Mouse (Mus musculus): ENCODE measurements around the gene Foxn3. TPM values are rescaled to one million over a fixed set of nuclear protein-coding genes. Genes with fewer than 3 reads are reported as not detected.
A peak's percentile ranks its signal among the peaks of the same experiment; 100 is the strongest.

Foxn3 gene
- polyA plus RNA-seq, 1 experiment from 2014 or later: 41.9 TPM

- no peak overlapping the region for H3K27ac ChIP-seq (ENCODE audit: low read depth, low read length)
- TF ChIP-seq CTCF (IDR thresholded peaks at IDR 0.05; ENCODE audit: low read depth): no peak
- no peak for ATAC-seq
- H3K9me3 ChIP-seq (ENCODE audit: control insufficient read depth): no peaks in the 10 kb centered on the region
- H3K4me3 ChIP-seq (ENCODE audit: low read depth, low read length): no peak overlapping the region
- no peak overlapping the region for H3K9ac ChIP-seq (ENCODE audit: low read depth, low read length)
- no peaks in the 10 kb centered on the region for H3K36me3 ChIP-seq (ENCODE audit: control insufficient read depth, insufficient read depth)
- H3K4me1 ChIP-seq (replicated peaks; ENCODE audit: control insufficient read depth, insufficient read depth, low read length): peaks cover 9% of the 10 kb centered on the region
- no peaks in the 10 kb centered on the region for H3K27me3 ChIP-seq (replicated peaks; ENCODE audit: control insufficient read depth, insufficient read depth, low read length)
- no peak overlapping the region for H3K4me2 ChIP-seq (replicated peaks; ENCODE audit: low read depth)
- WGBS: 74% methylated on average over 8 of the region's 8 CpGs
Measured at GRCm38 (mm10) chr12:99356660-99357059, 206.7 kb downstream of the Foxn3 start.

GRCm38 (mm10) chr12:99353692-99354091 is 209.7 kb downstream of the Foxn3 start:
- ATAC-seq: no peak
- H3K4me2 ChIP-seq (replicated peaks; ENCODE audit: low read depth): no peak overlapping the region
- H3K27me3 ChIP-seq (replicated peaks; ENCODE audit: control insufficient read depth, insufficient read depth, low read length): no peaks in the 10 kb centered on the region
- TF ChIP-seq CTCF (IDR thresholded peaks at IDR 0.05; ENCODE audit: low read depth): no peak
- no peaks in the 10 kb centered on the region for H3K36me3 ChIP-seq (ENCODE audit: control insufficient read depth, insufficient read depth)
- no peak overlapping the region for H3K4me3 ChIP-seq (ENCODE audit: low read depth, low read length)
- no peak overlapping the region for H3K9ac ChIP-seq (ENCODE audit: low read depth, low read length)
- peaks cover 21% of the 10 kb centered on the region for H3K4me1 ChIP-seq (replicated peaks; ENCODE audit: control insufficient read depth, insufficient read depth, low read length)
- H3K27ac ChIP-seq (ENCODE audit: low read depth, low read length): no peak overlapping the region
- WGBS: 86% methylated on average over 11 of the region's 11 CpGs
- no peaks in the 10 kb centered on the region for H3K9me3 ChIP-seq (ENCODE audit: control insufficient read depth)

GRCm38 (mm10) chr12:99352583-99352982 is 210.8 kb downstream of the Foxn3 start:
- Histone ChIP-seq H3K9me3 (ENCODE audit: control insufficient read depth) (no peaks in the 10 kb centered on the region), H3K27me3 (replicated peaks; ENCODE audit: control insufficient read depth, insufficient read depth, low read length) (no peaks in the 10 kb centered on the region), H3K36me3 (ENCODE audit: control insufficient read depth, insufficient read depth) (no peaks in the 10 kb centered on the region), H3K4me1 (replicated peaks; ENCODE audit: control insufficient read depth, insufficient read depth, low read length) (peaks cover 23% of the 10 kb centered on the region), H3K9ac (ENCODE audit: low read depth, low read length) (no peak overlapping the region), H3K4me2 (replicated peaks; ENCODE audit: low read depth) (peak overlapping the region; percentile 18), H3K4me3 (ENCODE audit: low read depth, low read length) (no peak overlapping the region), H3K27ac (ENCODE audit: low read depth, low read length) (peak overlapping the region; percentile 50; the same call in 1 of the 2 replicates)
- no peak for ATAC-seq
- WGBS: 59% methylated on average over 6 of the region's 6 CpGs
- no peak for TF ChIP-seq CTCF (IDR thresholded peaks at IDR 0.05; ENCODE audit: low read depth)

- 28% methylated on average over 7 of the region's 7 CpGs for WGBS
- H3K4me2 ChIP-seq (replicated peaks; ENCODE audit: low read depth): peak overlapping the region; percentile 18
- no peak overlapping the region for H3K4me3 ChIP-seq (ENCODE audit: low read depth, low read length)
- no peaks in the 10 kb centered on the region for H3K27me3 ChIP-seq (replicated peaks; ENCODE audit: control insufficient read depth, insufficient read depth, low read length)
- H3K36me3 ChIP-seq (ENCODE audit: control insufficient read depth, insufficient read depth): no peaks in the 10 kb centered on the region
- peaks cover 25% of the 10 kb centered on the region for H3K4me1 ChIP-seq (replicated peaks; ENCODE audit: control insufficient read depth, insufficient read depth, low read length)
- peak; percentile 57 for ATAC-seq
- no peak overlapping the region for H3K9ac ChIP-seq (ENCODE audit: low read depth, low read length)
- TF ChIP-seq CTCF (IDR thresholded peaks at IDR 0.05; ENCODE audit: low read depth): no peak
- H3K27ac ChIP-seq (ENCODE audit: low read depth, low read length): peak overlapping the region; percentile 50
- no peaks in the 10 kb centered on the region for H3K9me3 ChIP-seq (ENCODE audit: control insufficient read depth)
Measured at GRCm38 (mm10) chr12:99352136-99352535, 211.2 kb downstream of the Foxn3 start.

DNA sequence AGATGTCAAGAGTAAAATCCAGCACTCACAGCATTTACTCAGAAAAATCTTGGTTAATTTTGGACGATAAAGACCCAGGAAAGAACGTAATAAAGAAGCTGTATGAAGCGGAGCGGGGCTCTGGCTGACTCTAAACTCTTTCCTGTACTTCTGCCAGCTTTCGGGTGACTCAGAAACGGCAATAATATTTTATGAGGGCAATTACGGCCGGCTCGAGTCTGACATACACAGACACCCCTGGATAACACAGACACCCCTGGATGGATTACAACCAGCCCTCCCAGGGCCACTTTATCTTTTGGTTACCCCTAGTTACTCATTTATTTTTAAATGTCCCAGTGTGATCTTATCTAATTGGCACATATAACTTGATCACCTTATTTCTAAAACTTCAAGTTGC is 211.7 kb downstream of the Foxn3 start:
- WGBS: 12% methylated on average over 9 of the region's 9 CpGs
- Histone ChIP-seq H3K27ac (ENCODE audit: low read depth, low read length) (peak overlapping the region; percentile 50), H3K9me3 (ENCODE audit: control insufficient read depth) (no peaks in the 10 kb centered on the region), H3K36me3 (ENCODE audit: control insufficient read depth, insufficient read depth) (no peaks in the 10 kb centered on the region), H3K4me1 (replicated peaks; ENCODE audit: control insufficient read depth, insufficient read depth, low read length) (peaks cover 29% of the 10 kb centered on the region), H3K9ac (ENCODE audit: low read depth, low read length) (no peak overlapping the region), H3K4me2 (replicated peaks; ENCODE audit: low read depth) (peak overlapping the region; percentile 18), H3K27me3 (replicated peaks; ENCODE audit: control insufficient read depth, insufficient read depth, low read length) (no peaks in the 10 kb centered on the region), H3K4me3 (ENCODE audit: low read depth, low read length) (no peak overlapping the region)
- no peak for TF ChIP-seq CTCF (IDR thresholded peaks at IDR 0.05; ENCODE audit: low read depth)
- peak; percentile 72 for ATAC-seq

DNA sequence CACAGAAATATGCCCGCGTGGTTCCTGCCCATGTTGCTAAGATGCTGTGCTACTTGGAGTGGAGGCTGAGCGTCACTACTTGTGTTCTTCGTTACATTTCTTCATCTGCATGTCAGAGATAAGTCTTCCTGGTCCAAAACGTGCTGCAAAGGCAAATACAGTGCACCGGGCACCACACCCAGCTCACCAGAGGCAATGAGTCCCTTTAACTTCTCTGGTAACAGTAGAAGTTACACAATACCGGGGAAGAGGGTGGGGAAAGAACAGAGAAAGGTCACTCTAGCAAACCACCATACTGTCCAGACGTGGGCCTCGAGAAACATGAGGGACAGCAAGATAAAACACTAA is 213.8 kb downstream of the Foxn3 start:
- Histone ChIP-seq H3K27ac (ENCODE audit: low read depth, low read length) (peak overlapping the region; percentile 77), H3K4me1 (replicated peaks; ENCODE audit: control insufficient read depth, insufficient read depth, low read length) (peaks cover 34% of the 10 kb centered on the region), H3K4me2 (replicated peaks; ENCODE audit: low read depth) (no peak overlapping the region), H3K27me3 (replicated peaks; ENCODE audit: control insufficient read depth, insufficient read depth, low read length) (no peaks in the 10 kb centered on the region), H3K9me3 (ENCODE audit: control insufficient read depth) (no peaks in the 10 kb centered on the region), H3K4me3 (ENCODE audit: low read depth, low read length) (no peak overlapping the region), H3K36me3 (ENCODE audit: control insufficient read depth, insufficient read depth) (no peaks in the 10 kb centered on the region), H3K9ac (ENCODE audit: low read depth, low read length) (no peak overlapping the region)
- WGBS: 42% methylated on average over 9 of the region's 9 CpGs
- peak; percentile 17 for ATAC-seq
- no peak for TF ChIP-seq CTCF (IDR thresholded peaks at IDR 0.05; ENCODE audit: low read depth)

All from intestine, postnatal 0 days (tissue).